In the genomic region with DNA sequence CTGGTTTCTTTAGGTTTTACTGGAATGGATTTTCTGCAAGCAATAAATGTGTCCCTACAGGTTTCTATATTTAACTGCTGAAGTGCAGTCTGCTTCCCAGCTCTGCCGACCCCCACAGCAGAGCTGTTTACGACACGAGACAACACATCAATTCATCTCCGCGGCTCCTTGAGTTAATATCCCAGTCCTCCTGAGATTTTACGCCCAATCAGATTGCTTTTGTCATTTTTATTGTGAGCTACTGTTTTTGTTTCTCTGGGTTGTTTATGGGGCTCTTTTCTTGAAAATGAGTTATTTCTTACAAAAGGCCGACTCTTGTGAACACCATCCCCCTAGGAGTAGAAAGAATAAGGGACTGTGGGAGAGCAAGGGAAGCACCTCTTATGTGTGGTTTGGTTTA, we compare ENCODE assay signal across 24 mouse cellular contexts. TPM values are rescaled to one million over a fixed set of nuclear protein-coding genes. Genes with fewer than 3 reads are reported as not detected.
DNase-seq lines count a peak whose midpoint lies in the region; ATAC-seq and TF ChIP-seq lines count a peak whose summit lies in the region.
"Had no signal": no experiment of that assay in that cellular context is flagged by ENCODE, and none has a peak within 500 bp of the region (broad histone marks: within the 10 kb centered on the region; RNA-seq: fewer than 3 reads in every experiment).

No protein-coding gene starts in this region.

- WGBS in heart, embryonic 16.5 days, result 53% methylated on average over 7 of the region's 7 CpGs
- WGBS in kidney, postnatal 0 days, result 25% methylated on average over 7 of the region's 7 CpGs
- WGBS in stomach, postnatal 0 days, result 54% methylated on average over 7 of the region's 7 CpGs

- peaks cover 12% of the 10 kb centered on the region for H3K4me1 ChIP-seq in heart, embryonic 16.5 days (ENCODE audit: control insufficient read depth, insufficient read depth, low read length)
- H3K4me1 ChIP-seq in kidney, postnatal 0 days (replicated peaks; ENCODE audit: insufficient read depth, low read length), result no peaks in the 10 kb centered on the region; the same call in 1 of the 2 replicates
- H3K4me1 ChIP-seq in stomach, postnatal 0 days (replicated peaks; ENCODE audit: control insufficient read depth, insufficient read depth), result no peaks in the 10 kb centered on the region

- intact Hi-C loops in heart, postnatal 14 days (cut with DNase I), result no loop called here

- TF ChIP-seq EP300 in stomach, postnatal 0 days (optimal IDR thresholded peaks at IDR 0.05), result no peak

- H3K27me3 ChIP-seq in heart, embryonic 16.5 days (ENCODE audit: control insufficient read depth, insufficient read depth, low read length), result no peaks in the 10 kb centered on the region
- H3K27me3 ChIP-seq in kidney, postnatal 0 days (ENCODE audit: insufficient read depth, low read length), result no peaks in the 10 kb centered on the region
- H3K27me3 ChIP-seq in stomach, postnatal 0 days (ENCODE audit: control insufficient read depth, insufficient read depth, low read length), result no peaks in the 10 kb centered on the region
- H3K27me3 ChIP-seq: embryonic facial prominence, embryonic 13.5 days; liver, embryonic 13.5 days had no signal

- H3K9ac ChIP-seq in heart, embryonic 16.5 days (ENCODE audit: low read length), result 0 out of 2 replicates have a peak overlapping the region, but pooled peaks have one; percentile 26
- H3K9ac ChIP-seq in kidney, postnatal 0 days (ENCODE audit: low read depth, low read length), result no peak overlapping the region
- no peak overlapping the region for H3K9ac ChIP-seq in stomach, postnatal 0 days (ENCODE audit: low read length)
- H3K9ac ChIP-seq: embryonic facial prominence, embryonic 13.5 days; liver, embryonic 13.5 days; lung, embryonic 14.5 days had no signal

- H3K9me3 ChIP-seq in heart, embryonic 16.5 days (replicated peaks; ENCODE audit: control insufficient read depth, low read length), result no peaks in the 10 kb centered on the region
- no peaks in the 10 kb centered on the region for H3K9me3 ChIP-seq in kidney, postnatal 0 days (replicated peaks; ENCODE audit: low read length)
- no peaks in the 10 kb centered on the region for H3K9me3 ChIP-seq in stomach, postnatal 0 days (ENCODE audit: control insufficient read depth, low read length)
- H3K9me3 ChIP-seq: embryonic facial prominence, embryonic 13.5 days; liver, embryonic 13.5 days; midbrain, embryonic 10.5 days had no signal

- peak overlapping the region; percentile 22; the same call in 1 of the 2 replicates for H3K4me3 ChIP-seq in heart, embryonic 16.5 days (ENCODE audit: low read length)
- no peak overlapping the region for H3K4me3 ChIP-seq in kidney, postnatal 0 days (replicated peaks; ENCODE audit: low read depth, low read length)
- no peak overlapping the region for H3K4me3 ChIP-seq in stomach, postnatal 0 days (ENCODE audit: low read depth, low read length)
- H3K4me3 ChIP-seq: embryonic facial prominence, embryonic 13.5 days; left cerebral cortex, adult 2 months; liver, embryonic 13.5 days; midbrain, embryonic 10.5 days had no signal

- no peak for ATAC-seq in heart, embryonic 16.5 days (replicated peaks; ENCODE audit: extremely low read depth, insufficient read depth, low FRiP score)
- ATAC-seq in kidney, postnatal 0 days (replicated peaks; ENCODE audit: low FRiP score, low read depth), result no peak
- ATAC-seq in stomach, postnatal 0 days (ENCODE audit: low FRiP score, low TSS enrichment), result no peak
- ATAC-seq: forebrain, embryonic 14.5 days had no signal

- TF ChIP-seq CTCF in kidney, postnatal 0 days (IDR thresholded peaks at IDR 0.05; ENCODE audit: low read depth), result no peak
- no peak for TF ChIP-seq CTCF in stomach, postnatal 0 days (IDR thresholded peaks at IDR 0.05; ENCODE audit: low read depth)

- peak overlapping the region; percentile 51 for H3K4me2 ChIP-seq in heart, embryonic 16.5 days (ENCODE audit: low read depth, low read length)
- peak overlapping the region; percentile 27; the same call in 1 of the 2 replicates for H3K4me2 ChIP-seq in kidney, postnatal 0 days (ENCODE audit: low read length)
- no peak overlapping the region for H3K4me2 ChIP-seq in stomach, postnatal 0 days (replicated peaks; ENCODE audit: low read depth)
- H3K4me2 ChIP-seq: embryonic facial prominence, embryonic 13.5 days; liver, embryonic 13.5 days; lung, embryonic 14.5 days had no signal

- H3K36me3 ChIP-seq in heart, embryonic 16.5 days (ENCODE audit: control insufficient read depth, insufficient read depth), result no peaks in the 10 kb centered on the region
- H3K36me3 ChIP-seq in kidney, postnatal 0 days (ENCODE audit: insufficient read depth, low read length), result no peaks in the 10 kb centered on the region
- H3K36me3 ChIP-seq in stomach, postnatal 0 days (ENCODE audit: control insufficient read depth, insufficient read depth, low read length), result no peaks in the 10 kb centered on the region
- H3K36me3 ChIP-seq: embryonic facial prominence, embryonic 13.5 days; liver, embryonic 13.5 days; midbrain, embryonic 10.5 days had no signal

- no peak overlapping the region for H3K27ac ChIP-seq in heart, embryonic 16.5 days (ENCODE audit: low read length)
- H3K27ac ChIP-seq in kidney, postnatal 0 days, result no peak overlapping the region
- H3K27ac ChIP-seq in stomach, postnatal 0 days (replicated peaks), result no peak overlapping the region
- H3K27ac ChIP-seq: embryonic facial prominence, embryonic 13.5 days; left cerebral cortex, adult 2 months; liver, embryonic 13.5 days; midbrain, embryonic 10.5 days had no signal

- peak; percentile 26 for DNase-seq in embryo, embryonic 10.5 days (ENCODE audit: low spot score)
- no peak for DNase-seq in embryo, embryonic 11 days
- no peak for DNase-seq in heart, postnatal 14 days
- peak; percentile 65 for DNase-seq in kidney, postnatal 0 days (ENCODE audit: low spot score)
- DNase-seq in kidney, postnatal 36 days, result no peak
- peak; percentile 6 for DNase-seq in naive thymus-derived CD4-positive, alpha-beta T cell, adult 2 months (ENCODE audit: low read depth)
- no peak for DNase-seq in stomach, postnatal 0 days (ENCODE audit: low spot score)
- DNase-seq: adrenal gland, adult 8-10 months; cerebellum, adult 9-11 months; gastrocnemius, postnatal 36 days; kidney, adult 11 months; kidney, postnatal 25 days; layer of hippocampus, adult 9-11 months; left cerebral cortex, postnatal 4 days; liver, embryonic 13.5 days; lung, embryonic 14.5 days; lung, postnatal 36 days; right cerebral cortex, postnatal 14 days; spleen, adult 18-20 months had no signal

RNA-seq across cellular contexts. Expression of a gene that starts 2.0 kb away (rescaled TPM):
- 185 and 203 TPM in 2 replicates for polyA plus RNA-seq in heart, embryonic 16.5 days (2015; fragmentation: Nextera tagmentation; extraction: Ambion mirVana)
- 100 to 1,000 TPM; 188 to 192 TPM for total RNA-seq in heart, postnatal 14 days (2021)
- 217 and 218 TPM in 2 replicates for polyA plus RNA-seq in kidney, postnatal 0 days (2015; fragmentation: Nextera tagmentation; extraction: Ambion mirVana)
- 102 and 107 TPM in 2 replicates for polyA plus RNA-seq in stomach, postnatal 0 days (2015; fragmentation: Nextera tagmentation; extraction: Ambion mirVana)

Comparison
In these comparisons a context has a peak if more than half of its experiments do, and no peak if none do; other contexts are left out.
1. DNase-seq: peak in embryo, embryonic 10.5 days (single experiment), kidney, postnatal 0 days (single experiment) and naive thymus-derived CD4-positive, alpha-beta T cell, adult 2 months (single experiment); none in embryo, embryonic 11 days (single experiment), heart, postnatal 14 days (0 of 2), kidney, postnatal 36 days (0 of 2) and stomach, postnatal 0 days (single experiment).